In the genomic region with DNA sequence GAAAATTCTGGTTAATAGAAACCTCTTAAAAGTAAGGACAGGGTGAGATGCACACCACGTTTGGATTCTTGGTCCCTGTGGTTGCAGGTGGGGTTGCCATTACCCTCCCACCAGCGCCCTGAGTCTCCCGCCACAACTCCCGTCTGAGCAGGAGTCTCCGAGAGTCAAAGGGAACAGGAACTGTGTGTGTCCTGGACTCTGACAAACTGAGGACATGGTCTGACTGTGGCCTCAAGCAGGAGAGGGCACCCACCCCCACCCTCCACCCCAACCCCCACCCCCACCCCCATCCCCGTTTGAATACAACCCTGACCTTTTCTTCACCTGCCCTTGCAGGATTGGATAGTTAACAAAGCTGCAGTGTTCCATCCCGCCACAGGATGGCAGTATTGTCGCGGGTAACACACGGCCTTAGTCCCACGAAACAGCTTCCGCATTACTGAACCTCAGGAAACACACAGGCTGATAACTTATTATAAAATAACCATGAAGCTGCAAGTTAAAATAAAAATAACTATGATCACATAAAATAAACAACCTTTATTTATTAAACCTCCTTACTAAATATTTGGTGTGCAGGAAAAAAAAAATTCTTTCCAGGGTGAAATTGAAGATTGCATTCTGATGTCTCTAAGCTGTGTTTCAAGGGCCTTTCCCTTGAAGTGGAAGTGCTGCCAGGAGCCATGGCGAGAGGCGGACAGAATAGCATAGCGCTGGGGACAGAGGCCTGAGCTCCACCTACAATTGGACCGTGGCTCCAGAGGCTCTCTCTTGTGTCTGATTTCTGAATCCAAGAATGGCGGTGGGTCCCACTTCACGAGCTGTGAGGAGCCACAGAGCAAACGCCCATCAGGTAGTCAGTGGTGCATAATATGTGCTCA, we compare ENCODE assay signal across 9 mouse cellular contexts.
A peak's percentile ranks its signal among the peaks of the same experiment; 100 is the strongest.
DNase-seq lines count a peak whose midpoint lies in the region; ATAC-seq lines count a peak whose summit lies in the region.
"Had no signal": no experiment of that assay in that cellular context is flagged by ENCODE, and none has a peak within 500 bp of the region (broad histone marks: within the 10 kb centered on the region; RNA-seq: fewer than 3 reads in every experiment).

No protein-coding gene starts in this region.

- peaks cover 24% of the 10 kb centered on the region for H3K4me1 ChIP-seq in heart, embryonic 13.5 days
- H3K4me1 ChIP-seq in liver, embryonic 15.5 days (replicated peaks), result peaks cover 54% of the 10 kb centered on the region
- peaks cover 24% of the 10 kb centered on the region for H3K4me1 ChIP-seq in stomach, embryonic 16.5 days (ENCODE audit: control insufficient read depth, insufficient read depth, low read length)

- H3K9me3 ChIP-seq in heart, embryonic 13.5 days, result peaks cover 8% of the 10 kb centered on the region; the same call in 1 of the 2 replicates
- no peaks in the 10 kb centered on the region for H3K9me3 ChIP-seq in liver, embryonic 15.5 days (replicated peaks)
- H3K9me3 ChIP-seq in stomach, embryonic 16.5 days (replicated peaks; ENCODE audit: control insufficient read depth, low read length), result no peaks in the 10 kb centered on the region

- 20% methylated on average over 19 of the region's 19 CpGs for WGBS in heart, embryonic 13.5 days
- WGBS in liver, embryonic 15.5 days (ENCODE audit: insufficient replicate concordance), result 18% methylated on average over 19 of the region's 19 CpGs
- 19% methylated on average over 19 of the region's 19 CpGs for WGBS in stomach, embryonic 16.5 days

- no peak overlapping the region for H3K4me2 ChIP-seq in heart, embryonic 13.5 days
- H3K4me2 ChIP-seq in liver, embryonic 15.5 days, result peak overlapping the region; percentile 41; the same call in 1 of the 2 replicates
- no peak overlapping the region for H3K4me2 ChIP-seq in stomach, embryonic 16.5 days (ENCODE audit: low read depth, low read length)

- peaks cover 8% of the 10 kb centered on the region; the same call in 1 of the 2 replicates for H3K27me3 ChIP-seq in heart, embryonic 13.5 days (replicated peaks)
- H3K27me3 ChIP-seq in liver, embryonic 15.5 days, result peaks cover 9% of the 10 kb centered on the region; the same call in 1 of the 2 replicates
- no peaks in the 10 kb centered on the region for H3K27me3 ChIP-seq in stomach, embryonic 16.5 days (ENCODE audit: control insufficient read depth, insufficient read depth, low read length)

- peak; percentile 67 for DNase-seq in CD4-positive helper T cell, adult 2 months (ENCODE audit: low read depth, low spot score)
- DNase-seq in adrenal gland, postnatal 36 days, result peak; percentile 68 to 74
- peak; percentile 87 for DNase-seq in kidney, postnatal 10 days
- DNase-seq in neural tube, embryonic 10.5 days (ENCODE audit: extremely low spot score, low spot score), result peak; percentile 67

- H3K27ac ChIP-seq in heart, embryonic 13.5 days (replicated peaks), result peak overlapping the region; percentile 56
- peak overlapping the region; percentile 70 for H3K27ac ChIP-seq in liver, embryonic 15.5 days (replicated peaks)
- peak overlapping the region; percentile 84 for H3K27ac ChIP-seq in stomach, embryonic 16.5 days (ENCODE audit: low read length)

- H3K4me3 ChIP-seq in heart, embryonic 13.5 days, result no peak overlapping the region
- H3K4me3 ChIP-seq in liver, embryonic 15.5 days (replicated peaks), result no peak overlapping the region
- no peak overlapping the region for H3K4me3 ChIP-seq in stomach, embryonic 16.5 days (replicated peaks; ENCODE audit: low read length)
- H3K4me3 ChIP-seq: erythroblast, embryonic 14.5 days had no signal

- ATAC-seq in erythroblast, adult 5-6 weeks (replicated peaks; ENCODE audit: low FRiP score, poor library complexity, severe bottlenecking), result peak; percentile 83
- ATAC-seq in heart, embryonic 13.5 days (ENCODE audit: extremely low read depth, insufficient number of reproducible peaks, low FRiP score, low TSS enrichment), result no peak
- peak; percentile 43 for ATAC-seq in liver, embryonic 15.5 days (ENCODE audit: insufficient read depth)
- ATAC-seq in stomach, embryonic 16.5 days (ENCODE audit: insufficient read depth, low FRiP score), result 0 out of 2 replicates have a peak, but pooled peaks have one; percentile 45

- no peaks in the 10 kb centered on the region for H3K36me3 ChIP-seq in heart, embryonic 13.5 days
- H3K36me3 ChIP-seq in liver, embryonic 15.5 days (replicated peaks), result no peaks in the 10 kb centered on the region
- H3K36me3 ChIP-seq in stomach, embryonic 16.5 days (ENCODE audit: control insufficient read depth, insufficient read depth, low read length), result no peaks in the 10 kb centered on the region

- 0 out of 2 replicates have a peak overlapping the region, but pooled peaks have one; percentile 50 for H3K9ac ChIP-seq in heart, embryonic 13.5 days
- H3K9ac ChIP-seq in liver, embryonic 15.5 days, result no peak overlapping the region
- H3K9ac ChIP-seq in stomach, embryonic 16.5 days (ENCODE audit: low read length), result no peak overlapping the region
